Mouse (Mus musculus): ENCODE measurements around the gene Dnajb11. TPM values are rescaled to one million over a fixed set of nuclear protein-coding genes. Genes with fewer than 3 reads are reported as not detected.

The Dnajb11 gene
- total RNA-seq, 2 experiments from 2014 or later: 60.8 to 72.1 TPM

DNA sequence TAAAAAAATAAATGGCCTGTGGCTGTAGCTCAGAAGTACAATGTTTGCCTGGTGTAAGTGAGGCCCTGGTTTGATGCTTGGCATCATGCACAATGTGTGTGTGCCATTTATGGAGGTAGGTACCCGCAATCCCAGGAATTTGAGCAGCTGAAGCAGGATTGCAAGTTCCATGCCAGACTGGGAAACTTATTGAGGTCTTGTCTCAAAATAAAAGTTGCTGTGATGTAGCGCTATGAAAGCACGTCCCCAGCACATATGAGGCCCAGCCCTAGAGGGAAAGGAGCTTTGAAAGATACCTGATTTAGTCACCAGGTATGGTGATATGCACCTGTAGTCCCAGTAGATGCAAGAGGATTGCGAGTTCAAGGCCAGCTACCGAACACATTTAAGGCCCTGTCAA lies 64.1 kb downstream of the Dnajb11 start:
- no peak for DNase-seq (ENCODE audit: low spot score in 2 of 2)

DNA sequence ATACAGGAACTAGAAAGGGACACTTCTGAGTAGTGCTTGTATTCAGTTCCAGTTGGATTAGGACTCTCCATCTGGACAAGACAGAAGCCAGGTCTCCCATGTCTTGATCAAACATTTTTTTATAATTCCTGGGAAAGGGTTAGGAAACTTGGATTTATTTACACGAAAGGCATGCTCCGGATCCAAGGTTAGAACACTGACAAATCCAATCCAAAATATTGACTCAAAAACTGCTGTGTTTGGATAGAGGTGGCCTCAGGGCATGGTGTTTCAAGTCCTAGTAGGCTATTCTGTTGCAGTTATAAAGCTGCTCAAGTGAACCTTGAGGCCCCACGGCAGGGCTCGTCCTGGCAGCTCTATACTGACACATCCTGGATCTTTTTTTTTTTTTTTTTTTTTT lies 64.8 kb downstream of the Dnajb11 start:
- no peak for DNase-seq (ENCODE audit: low spot score in 2 of 2)

Other genes with a start within 250 kb of the Dnajb11 start
- 1 to 10 TPM; 2.4 to 3.1 TPM for gene Dgkg, start 200.6 kb upstream of the Dnajb11 start, total RNA-seq (2021)
- gene Crygs, start 46.3 kb upstream of the Dnajb11 start, total RNA-seq (2021): not detected
- 10 to 100 TPM; 13.8 TPM for gene Tbccd1, start 176 bp upstream of the Dnajb11 start, total RNA-seq (2021)
- 1 to 10 TPM; 5.0 to 8.3 TPM for gene Ahsg, start 33.4 kb downstream of the Dnajb11 start, total RNA-seq (2021)
- gene Fetub, start 60.5 kb downstream of the Dnajb11 start, total RNA-seq (2021): 10 to 100 TPM in 1 of 2 experiments, 1 to 10 TPM in 1; 1.6 to 78.1 TPM
- gene Hrg, start 93.2 kb downstream of the Dnajb11 start, total RNA-seq (2021): 1 to 10 TPM in 1 of 2 experiments, not detected in 1; 1.2 TPM
- 10 to 100 TPM; 11.9 to 31.8 TPM for gene Kng2, start 171.6 kb downstream of the Dnajb11 start, total RNA-seq (2021)
- 1 to 10 TPM in 1 of 2 experiments, under 1 TPM in 1; 0.60 to 1.1 TPM for gene Kng1, start 200.0 kb downstream of the Dnajb11 start, total RNA-seq (2021)
- gene Eif4a2, start 249.6 kb downstream of the Dnajb11 start, total RNA-seq (2021): 100 to 1,000 TPM; 551 to 581 TPM